Mouse (Mus musculus) embryo, embryonic 11 days (tissue): ENCODE measurements around the gene Pak7.
"Not testable (repeated sequence)": the region's sequence is repeated elsewhere in the genome, so short reads cannot be mapped to it uniquely, and the experiment has no call there.

Source experiments
- DNase-seq: peaks from one replicate; pipeline ENCODE4 v3.0.0-alpha.2; 2015

Gene Pak7

DNA sequence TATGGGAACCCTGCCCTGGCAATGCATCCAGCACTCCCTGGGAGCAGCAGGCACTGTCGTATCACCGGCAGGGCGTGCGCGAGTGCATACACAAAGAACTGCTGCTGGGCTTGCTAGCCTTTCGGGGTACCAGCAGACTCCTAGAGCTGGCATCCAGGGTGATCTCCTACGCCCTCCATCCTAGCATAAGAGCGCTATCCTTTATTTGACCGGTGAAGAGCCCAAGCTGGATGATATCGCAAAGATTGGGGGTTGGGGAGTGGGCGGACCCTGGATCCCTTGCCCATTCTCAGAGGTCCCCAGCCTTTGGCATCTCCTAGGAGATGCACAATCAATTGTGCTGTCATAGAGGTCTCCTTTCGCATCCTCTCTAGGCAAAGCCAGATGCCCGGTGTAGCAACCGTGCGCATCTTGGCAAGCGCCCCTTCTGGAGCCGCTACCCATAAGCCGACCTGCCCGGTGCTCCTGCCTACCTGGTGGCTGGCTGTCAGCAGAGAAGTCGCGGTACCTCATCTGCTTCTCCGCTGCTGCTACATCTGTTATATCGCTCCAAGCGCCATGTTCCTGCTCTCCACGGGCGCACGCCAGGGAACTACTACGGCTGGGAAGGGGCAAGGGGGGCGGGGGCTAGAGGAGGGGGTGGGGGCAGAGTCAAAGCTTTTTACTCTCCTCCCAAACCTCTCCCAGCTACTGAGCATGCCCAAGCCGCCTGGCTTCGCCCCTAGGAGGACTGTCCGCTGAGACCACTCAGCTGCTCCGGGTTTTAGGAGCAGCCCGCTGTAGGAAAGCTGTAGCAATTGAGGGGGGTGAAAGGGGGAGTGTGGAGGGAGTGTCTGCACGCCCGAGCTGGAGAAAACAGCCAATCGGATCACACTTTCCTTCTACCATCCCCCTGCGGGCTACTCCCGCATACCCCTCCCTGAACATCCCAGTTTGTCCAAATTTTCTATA is at the start of gene Pak7:
Pak7 (minus strand) TSS at position 787 of the 951 bp plus-strand sequence.
- peak; percentile 92 for DNase-seq

- no peak for DNase-seq
Observed at GRCm38 (mm10) chr2:136425561-136425960, 37.8 kb upstream of the Pak7 start.

- no peak for DNase-seq
Observed at GRCm38 (mm10) chr2:136419543-136419942, 31.8 kb upstream of the Pak7 start.

- DNase-seq, result peak; percentile 7
Observed at GRCm38 (mm10) chr2:136416381-136416780, 28.6 kb upstream of the Pak7 start.

DNA sequence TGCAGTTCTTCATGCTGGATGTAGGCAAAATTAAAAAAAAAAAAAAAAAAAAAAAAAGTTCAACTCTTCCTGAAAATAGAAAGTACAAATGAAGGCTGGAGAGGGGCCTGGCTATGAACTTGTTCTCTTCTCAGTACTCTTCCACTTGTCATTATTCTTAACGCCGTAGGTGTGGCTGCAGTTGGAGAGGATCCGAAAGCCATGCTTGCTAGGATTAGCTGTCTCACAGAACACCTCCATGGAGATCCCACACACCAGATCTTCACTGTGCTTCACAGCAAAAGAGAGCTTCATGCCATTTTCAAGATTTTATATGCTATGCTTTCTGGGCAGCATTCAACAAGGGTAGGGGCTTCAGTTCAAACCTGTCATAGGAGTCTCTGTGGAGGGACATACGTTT is 14.8 kb upstream of the Pak7 start:
- no peak for DNase-seq

DNA sequence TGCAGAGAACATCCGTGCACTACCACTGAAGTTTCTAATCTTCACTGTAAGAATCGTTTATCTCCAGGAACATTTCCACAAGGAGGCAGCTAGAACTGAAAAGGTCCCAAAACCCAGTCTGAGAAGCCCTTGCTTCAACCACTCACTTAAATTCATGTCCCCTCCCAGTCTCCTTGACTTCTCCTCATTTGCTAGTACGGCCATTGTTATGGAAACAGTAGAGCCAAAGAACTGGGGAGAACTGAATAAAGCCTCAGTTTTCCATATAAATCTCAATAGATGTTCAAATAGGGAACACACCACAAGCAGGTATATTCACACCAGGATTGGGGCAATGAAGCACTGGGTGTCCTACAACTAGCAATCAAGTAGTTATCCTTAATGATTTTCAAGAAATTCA is 12.4 kb downstream of the Pak7 start:
- no peak for DNase-seq

DNA sequence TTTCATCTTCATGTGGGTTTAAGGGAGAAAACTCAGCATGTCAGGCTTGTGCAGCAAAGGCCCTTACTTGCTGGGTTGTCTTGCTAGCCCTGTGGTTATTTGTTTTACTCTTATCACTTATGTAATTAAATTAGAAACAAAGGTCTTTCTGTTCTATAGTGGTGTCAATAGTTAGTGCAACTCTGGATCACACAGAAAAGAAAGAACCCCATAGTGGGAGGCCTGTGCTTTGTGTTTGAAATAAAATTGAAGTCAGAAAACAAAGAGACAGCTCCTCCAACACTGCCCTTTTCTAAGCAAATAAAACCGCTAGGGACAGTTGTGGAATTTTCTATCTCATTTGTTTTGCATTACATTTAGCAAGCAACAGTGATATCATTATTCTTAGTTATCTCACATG is 15.4 kb downstream of the Pak7 start:
- DNase-seq, result no peak

GRCm38 (mm10) chr2:136351393-136352096 is 36.2 kb downstream of the Pak7 start:
- peak; percentile 8 for DNase-seq

GRCm38 (mm10) chr2:136350459-136350858 is 37.3 kb downstream of the Pak7 start:
- no peak for DNase-seq

- no peak for DNase-seq
Observed at GRCm38 (mm10) chr2:136349671-136350275, 38.0 kb downstream of the Pak7 start.

- DNase-seq, result not testable (repeated sequence)
Observed at GRCm38 (mm10) chr2:136344240-136344780, 43.5 kb downstream of the Pak7 start.

GRCm38 (mm10) chr2:136329974-136330373 is 57.8 kb downstream of the Pak7 start:
- DNase-seq, result no peak

DNA sequence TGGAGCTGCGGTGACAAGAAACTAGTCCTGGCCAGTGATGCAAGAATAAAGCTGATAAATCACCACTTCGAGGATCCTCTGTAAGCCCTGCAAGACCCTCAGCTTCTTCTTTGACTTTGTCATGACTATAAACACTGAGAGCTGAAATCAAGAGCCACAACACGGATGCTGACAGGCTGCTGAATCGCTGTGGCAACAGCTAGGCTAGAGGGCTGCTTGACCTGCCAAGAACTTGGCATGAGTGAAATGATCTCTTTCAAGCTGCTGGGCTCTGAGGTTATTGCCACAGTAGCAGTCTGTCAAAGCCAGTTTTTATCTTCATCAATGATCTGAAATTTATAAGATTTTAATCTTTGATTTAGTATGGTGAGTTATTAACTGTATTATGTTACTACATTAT is 62.1 kb downstream of the Pak7 start:
- no peak for DNase-seq

- no peak for DNase-seq
Observed at GRCm38 (mm10) chr2:136309313-136309712, 78.5 kb downstream of the Pak7 start.

DNA sequence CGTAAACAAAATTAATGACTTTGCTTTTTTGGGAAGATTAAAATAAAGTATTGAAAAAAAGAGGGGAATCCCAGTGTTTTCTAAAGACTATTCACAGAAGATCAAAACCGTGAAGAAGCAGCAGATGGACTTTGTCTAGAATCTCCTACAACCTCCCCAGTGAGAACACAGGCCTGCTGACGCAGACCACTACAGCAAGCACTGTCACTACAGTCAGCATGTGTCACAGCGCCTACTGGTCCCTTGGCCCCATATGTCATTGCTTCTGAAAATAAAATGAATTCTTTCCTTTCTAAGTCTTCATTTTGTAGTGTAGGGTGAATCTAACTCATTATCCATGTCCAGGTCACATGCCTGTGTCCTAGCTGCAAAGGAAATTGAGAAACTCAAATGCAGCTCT is 79.0 kb downstream of the Pak7 start:
- DNase-seq, result no peak

- DNase-seq, result no peak
Observed at GRCm38 (mm10) chr2:136302201-136302600, 85.6 kb downstream of the Pak7 start.

- no peak for DNase-seq
Observed at GRCm38 (mm10) chr2:136301406-136301805, 86.4 kb downstream of the Pak7 start.

DNA sequence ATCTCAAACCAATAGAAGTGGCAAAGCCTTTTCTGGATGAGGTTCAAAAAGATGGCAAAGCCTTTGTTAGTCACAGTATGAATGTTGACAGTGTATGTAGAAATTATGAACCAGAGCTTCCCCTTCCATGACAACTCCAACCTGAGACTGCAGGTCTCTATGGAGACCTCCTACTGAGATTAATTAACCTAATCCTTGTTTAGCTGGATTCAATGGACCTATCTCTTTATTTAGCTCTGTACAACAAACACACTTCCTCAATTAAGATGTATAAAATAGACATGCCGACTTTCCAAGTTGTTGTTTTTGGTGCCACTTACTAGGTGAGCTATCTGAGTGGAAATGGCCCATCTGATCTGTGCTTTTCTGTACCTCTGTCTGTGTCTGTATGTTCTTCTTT is 90.4 kb downstream of the Pak7 start:
- no peak for DNase-seq

DNA sequence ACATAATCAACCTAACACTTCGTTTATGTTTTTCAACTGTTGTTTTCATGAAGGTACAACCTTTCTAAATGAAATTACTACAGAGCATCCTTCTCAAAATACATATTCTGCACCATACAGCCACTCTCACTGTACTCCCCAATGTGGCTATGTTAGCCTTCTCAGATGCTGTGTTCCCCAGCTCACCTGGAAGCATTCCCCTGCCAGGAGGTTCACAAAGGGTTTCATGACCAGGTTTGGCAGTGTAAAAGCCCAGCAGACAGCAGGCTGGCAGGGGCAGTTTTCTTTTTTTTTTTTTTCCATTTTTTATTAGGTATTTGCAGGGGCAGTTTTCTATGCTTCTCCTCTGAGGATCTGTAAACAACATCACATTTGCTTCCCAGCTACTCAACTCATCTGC is 105.7 kb downstream of the Pak7 start:
- DNase-seq, result no peak

- DNase-seq, result not testable (repeated sequence)
Observed at GRCm38 (mm10) chr2:136241960-136242359, 145.8 kb downstream of the Pak7 start.

GRCm38 (mm10) chr2:136231228-136231627 is 156.5 kb downstream of the Pak7 start:
- no peak for DNase-seq

DNA sequence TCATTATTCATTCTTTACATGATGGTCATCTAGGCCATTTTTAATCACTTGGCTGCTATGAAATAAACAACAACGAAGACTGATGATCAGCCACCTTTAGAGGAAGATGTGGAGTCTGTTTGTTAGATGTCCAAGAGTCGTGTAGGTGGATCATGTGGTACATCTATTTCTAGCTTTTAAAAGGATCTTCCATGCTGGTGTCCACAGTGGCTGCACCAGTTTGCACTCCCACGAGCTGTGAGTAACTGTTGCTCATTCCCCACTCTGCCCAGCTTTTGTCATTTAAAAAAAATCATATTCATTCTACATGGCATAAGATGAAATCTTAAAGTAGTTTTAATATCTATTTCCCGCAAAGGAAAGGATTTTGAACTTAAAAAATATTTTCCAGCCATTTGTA is 183.7 kb downstream of the Pak7 start:
- DNase-seq, result no peak

DNA sequence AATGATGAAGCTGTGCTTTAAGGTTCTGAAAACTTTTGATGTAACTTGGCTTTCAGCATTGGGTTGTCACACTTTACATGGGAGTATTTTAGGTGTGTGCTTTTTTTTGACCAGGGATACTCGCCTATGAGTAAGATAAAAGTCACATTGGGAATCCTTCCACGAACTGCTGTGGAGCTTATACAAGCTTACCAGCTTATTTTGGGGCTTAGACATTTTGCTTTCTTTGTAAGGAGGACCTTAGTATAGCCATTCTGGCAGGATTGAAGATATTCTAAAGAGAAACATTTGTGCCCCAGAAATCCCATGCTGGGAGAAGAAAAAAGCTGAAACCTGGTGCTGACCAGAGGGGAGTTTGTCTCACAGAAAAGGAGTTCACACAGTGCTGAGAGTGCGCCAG is 212.7 kb downstream of the Pak7 start:
- DNase-seq, result no peak
